Mouse (Mus musculus) forelimb bud, embryonic 11.5 days (tissue): ENCODE results near the gene Dhcr24.

Experiments used
- DNase-seq: peaks from one replicate; pipeline ENCODE4 v3.0.0-alpha.2; 2012; ENCODE audit warnings: low read depth, low spot score

The Dhcr24 gene

DNA sequence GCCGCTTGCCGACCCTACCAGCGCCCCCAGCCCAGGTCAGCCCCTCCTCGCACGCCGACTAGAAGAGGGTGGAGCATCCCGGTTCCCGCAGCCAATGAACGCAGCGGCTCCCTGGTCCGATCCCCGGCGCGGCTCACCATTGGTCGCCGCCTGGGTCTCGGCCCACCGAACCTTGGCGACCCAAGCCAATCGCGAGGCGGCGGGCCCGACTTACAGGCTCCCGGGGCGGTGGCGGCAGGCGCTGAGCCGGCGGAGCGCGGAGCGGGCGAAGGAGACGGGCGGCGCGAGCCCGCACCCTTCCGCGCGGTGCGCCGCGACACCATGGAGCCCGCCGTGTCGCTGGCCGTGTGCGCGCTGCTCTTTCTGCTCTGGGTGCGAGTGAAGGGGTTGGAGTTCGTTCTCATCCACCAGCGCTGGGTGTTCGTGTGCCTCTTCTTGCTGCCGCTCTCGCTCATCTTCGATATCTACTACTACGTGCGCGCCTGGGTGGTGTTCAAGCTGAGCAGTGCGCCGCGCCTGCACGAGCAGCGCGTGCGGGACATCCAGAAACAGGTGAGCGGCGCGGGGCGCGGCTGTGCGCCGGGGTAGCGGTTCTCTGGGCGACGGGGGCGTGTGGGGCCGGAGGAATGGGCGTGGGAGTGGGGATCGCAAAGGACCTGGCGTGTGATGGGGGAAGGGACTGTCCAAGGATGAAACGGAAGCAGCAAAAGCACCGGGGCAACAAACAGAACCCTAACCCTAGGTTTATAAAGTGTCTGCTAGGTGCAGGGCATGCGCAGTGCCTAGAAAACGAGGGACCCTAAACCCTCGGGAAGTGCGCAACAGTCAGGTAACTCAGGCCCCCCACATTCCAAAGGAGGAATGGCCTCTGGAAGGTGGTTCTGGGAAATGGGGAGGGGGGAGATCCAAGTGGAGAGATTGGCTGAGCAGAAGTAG is at the start of gene Dhcr24:
Gene Dhcr24 (plus strand): TSS at position 193 of the 936 bp plus-strand sequence.
- peak; percentile 92 for DNase-seq

DNA sequence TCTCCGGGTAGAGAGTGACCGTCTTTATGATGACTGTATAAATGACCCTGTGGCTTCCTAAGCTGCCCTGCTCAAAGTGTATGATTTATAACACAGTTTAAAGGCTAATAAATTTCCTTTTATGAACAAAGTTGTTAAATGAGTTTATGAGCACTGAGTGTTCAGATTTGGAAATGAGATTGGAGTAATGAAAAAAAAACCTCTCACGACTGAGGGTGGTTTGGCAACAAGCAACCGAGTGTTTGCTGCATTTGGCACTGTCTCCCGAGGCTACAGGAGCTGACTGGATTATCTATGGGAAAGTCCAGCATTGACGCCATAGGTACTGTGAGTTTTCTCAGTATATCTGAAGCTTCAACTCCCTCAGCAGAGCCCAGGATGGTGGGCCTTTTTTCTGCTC is 46.2 kb upstream of the Dhcr24 start:
- DNase-seq, result no peak

DNA sequence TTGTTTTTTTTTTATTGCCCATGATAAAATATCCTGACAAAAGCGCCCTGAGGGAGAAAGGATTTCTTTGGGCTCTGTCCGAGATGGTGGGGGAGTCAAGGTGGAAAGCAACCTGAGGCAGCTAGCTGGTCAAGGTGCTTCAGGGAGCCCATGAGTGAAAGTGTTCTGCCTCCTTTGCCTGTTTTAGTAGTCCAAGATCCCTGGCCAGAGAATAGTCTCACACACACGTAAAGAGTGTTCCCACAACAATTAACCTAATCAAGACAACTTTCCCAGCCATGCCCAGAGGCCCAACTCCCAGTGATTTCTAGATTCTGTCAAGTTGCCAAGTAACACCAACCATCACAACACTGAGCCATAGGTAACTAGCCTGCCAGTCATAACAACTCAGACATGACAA is 38.3 kb upstream of the Dhcr24 start:
- no peak for DNase-seq

DNA sequence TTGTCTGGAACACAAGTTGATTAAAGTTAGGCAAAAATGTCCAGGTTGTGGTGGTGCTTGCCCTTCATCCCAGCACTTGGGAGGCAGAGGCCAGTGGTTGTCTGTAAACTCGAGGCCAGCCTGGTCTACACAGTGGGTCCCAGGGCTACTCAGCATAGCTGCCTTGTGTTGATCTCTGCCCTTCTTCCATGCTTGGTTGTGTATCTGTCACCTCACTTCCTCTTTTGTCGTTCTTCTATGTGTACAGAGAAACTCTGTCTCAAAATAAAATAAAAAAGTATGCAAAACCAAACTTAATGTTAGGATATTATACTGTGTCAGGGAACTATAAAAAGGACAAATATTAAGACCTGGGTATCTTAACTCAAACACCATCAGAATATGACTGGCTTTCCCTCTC is 36.7 kb upstream of the Dhcr24 start:
- no peak for DNase-seq

GRCm38 (mm10) chr4:106525001-106525400 is 35.8 kb upstream of the Dhcr24 start:
- DNase-seq, result no peak

- no peak for DNase-seq
Observed at GRCm38 (mm10) chr4:106527856-106528547, 32.8 kb upstream of the Dhcr24 start.

GRCm38 (mm10) chr4:106529375-106530112 is 31.3 kb upstream of the Dhcr24 start:
- DNase-seq, result peak; percentile 94

- no peak for DNase-seq
Observed at GRCm38 (mm10) chr4:106530113-106530482, 30.7 kb upstream of the Dhcr24 start.

DNA sequence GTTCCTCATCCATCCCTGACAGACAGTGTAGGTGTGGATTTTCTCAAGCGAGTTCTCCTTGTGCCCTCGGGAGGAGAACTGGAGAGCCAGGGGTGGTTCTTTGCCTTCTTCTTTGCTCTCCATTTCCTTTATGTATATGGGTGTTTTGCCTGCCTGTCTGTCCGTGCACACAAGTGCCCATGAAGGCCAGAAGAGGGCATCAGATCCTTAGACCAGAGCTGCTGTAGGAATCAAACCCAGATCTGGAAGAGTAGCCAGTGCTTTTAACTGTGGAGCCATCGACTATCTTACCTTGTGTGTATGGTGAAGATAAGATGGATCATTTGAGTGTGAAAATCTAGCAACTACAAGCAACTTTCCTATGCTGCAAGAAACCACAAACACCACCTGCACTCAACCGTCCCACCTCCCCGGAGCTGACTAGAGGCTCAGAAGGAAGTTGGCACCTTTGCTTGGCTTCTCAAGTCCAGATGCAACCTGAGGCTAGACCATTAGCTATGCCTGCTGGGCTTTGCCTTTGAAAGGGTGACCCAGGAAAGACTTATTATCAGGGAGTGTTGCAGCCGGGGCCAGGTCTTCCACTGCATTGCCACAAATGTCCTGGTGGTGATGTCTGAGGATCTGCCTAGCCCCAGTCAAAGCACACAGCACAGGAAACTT is 27.3 kb upstream of the Dhcr24 start:
- no peak for DNase-seq

DNA sequence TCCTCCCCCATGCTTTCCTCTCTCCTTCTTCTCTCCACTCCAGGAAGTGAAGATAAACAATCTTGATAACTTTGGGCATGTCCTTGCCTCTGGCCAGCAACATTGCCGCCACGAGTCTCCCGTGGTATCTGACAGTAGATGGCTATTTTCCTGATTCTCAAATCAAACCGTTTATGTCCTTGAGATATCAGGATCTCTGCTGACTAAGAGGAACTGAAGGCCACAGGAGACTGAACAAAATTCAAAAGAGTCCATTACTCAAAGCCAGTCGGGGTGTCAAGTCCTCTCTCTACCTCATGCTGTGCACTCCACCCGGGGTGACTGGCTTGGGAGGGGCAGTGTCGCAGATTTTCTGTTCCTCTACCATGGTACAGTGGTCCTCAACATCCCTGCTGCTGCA is 26.6 kb upstream of the Dhcr24 start:
- DNase-seq, result no peak

DNA sequence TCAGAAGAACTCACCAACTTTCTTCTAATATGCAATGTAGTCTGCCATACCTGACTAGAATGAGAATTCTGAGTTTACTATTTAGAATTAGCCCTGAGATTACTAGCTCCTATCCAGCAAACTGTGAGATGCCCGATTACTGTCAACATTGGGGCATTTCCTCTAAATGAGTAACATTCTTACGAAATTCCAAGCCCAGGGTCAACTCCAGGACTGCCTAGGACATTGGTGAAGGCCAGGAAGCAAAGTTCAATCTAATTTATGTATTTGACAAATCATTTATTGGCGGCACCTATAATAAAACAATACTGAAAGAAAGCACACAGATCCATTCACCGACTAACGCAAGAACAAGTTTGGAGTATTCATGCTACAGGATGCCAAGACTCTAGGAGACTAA is 21.1 kb upstream of the Dhcr24 start:
- DNase-seq, result no peak

DNA sequence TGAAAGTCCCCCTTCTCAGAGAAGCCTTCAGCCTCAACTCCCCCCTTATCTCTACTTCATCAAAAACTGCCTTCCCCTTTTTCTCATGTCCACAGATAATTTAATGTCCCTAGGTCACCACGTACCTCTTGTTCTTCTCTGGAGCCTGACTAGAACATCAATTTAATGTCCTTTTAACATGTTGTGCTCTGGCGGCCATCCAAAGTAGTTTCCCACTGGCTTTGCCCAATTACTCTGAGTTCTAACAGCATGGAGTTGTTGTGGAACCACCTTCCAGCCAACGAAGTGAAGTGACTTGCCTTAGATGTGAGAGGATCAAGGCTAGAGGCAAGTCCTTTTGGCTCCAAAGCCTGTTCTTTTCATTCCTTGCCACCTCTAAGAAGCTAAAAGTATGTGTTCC is 19.3 kb upstream of the Dhcr24 start:
- no peak for DNase-seq

- DNase-seq, result no peak
Observed at GRCm38 (mm10) chr4:106542211-106542610, 18.6 kb upstream of the Dhcr24 start.

- no peak for DNase-seq
Observed at GRCm38 (mm10) chr4:106545817-106546373, 14.9 kb upstream of the Dhcr24 start.

- DNase-seq, result no peak
Observed at GRCm38 (mm10) chr4:106546896-106547295, 13.9 kb upstream of the Dhcr24 start.

DNA sequence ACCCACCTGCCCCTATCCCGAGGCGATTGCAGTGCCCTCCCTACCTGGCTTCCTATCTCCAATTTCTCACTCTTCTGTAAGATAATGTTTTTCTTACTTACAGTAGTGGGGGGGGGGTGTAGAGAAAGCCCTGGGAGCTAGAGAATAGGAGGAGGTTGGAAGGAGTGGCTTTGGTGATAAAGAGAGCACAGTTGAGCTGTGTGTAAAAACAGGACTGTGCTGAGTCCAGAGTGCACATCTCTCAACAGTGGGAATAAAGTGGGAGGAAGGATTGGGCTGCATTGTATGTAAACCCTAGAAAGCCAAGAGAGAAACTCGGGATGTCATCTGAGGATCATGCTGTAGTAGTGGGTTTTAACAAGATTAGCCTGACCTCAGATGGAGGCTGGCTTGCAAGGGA is 12.7 kb upstream of the Dhcr24 start:
- DNase-seq, result no peak

- DNase-seq, result no peak
Observed at GRCm38 (mm10) chr4:106550516-106551166, 10.2 kb upstream of the Dhcr24 start.

- DNase-seq, result no peak
Observed at GRCm38 (mm10) chr4:106557262-106557661, 3.6 kb upstream of the Dhcr24 start.

DNA sequence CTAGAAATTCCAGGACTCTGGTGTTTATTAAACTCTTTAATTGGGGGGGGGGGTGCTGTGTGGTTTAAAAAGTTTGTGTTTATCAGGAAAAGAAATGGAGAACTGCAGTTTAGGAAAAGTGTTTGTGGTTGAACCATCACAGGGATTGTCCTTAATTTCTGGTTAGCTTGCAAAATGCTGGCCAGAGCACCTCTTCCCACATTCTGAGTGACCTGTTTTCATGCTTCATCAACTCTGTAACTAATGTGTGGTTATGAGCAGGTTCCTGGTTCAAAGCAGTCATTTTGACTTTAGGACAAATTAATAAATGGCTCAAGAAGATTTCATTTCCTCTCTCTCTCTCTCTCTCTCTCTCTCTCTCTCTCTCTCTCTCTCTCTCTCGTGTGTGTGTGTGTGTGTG is 2.9 kb upstream of the Dhcr24 start:
- no peak for DNase-seq

- DNase-seq, result no peak
Observed at GRCm38 (mm10) chr4:106559343-106560212, 1.3 kb upstream of the Dhcr24 start.
